Comparison of ENCODE assay signal across 8 mouse cellular contexts in genomic region chr17:6270840-6271239, GRCm38 (mm10). TPM values are rescaled to one million over a fixed set of nuclear protein-coding genes. Genes with fewer than 3 reads are reported as not detected.
DNase-seq lines count a peak whose midpoint lies in the region; ATAC-seq and TF ChIP-seq lines count a peak whose summit lies in the region.
"Not testable (repeated sequence)": the region's sequence is repeated elsewhere in the genome, so short reads cannot be mapped to it uniquely, and the experiment has no call there.

No protein-coding gene starts in this region.

- H3K9ac ChIP-seq in forebrain, embryonic 15.5 days (replicated peaks) = peak overlapping the region; percentile 56
- peak overlapping the region; percentile 53; the same call in 1 of the 2 replicates for H3K9ac ChIP-seq in hindbrain, embryonic 11.5 days (ENCODE audit: low read depth, low read length)
- H3K9ac ChIP-seq in liver, postnatal 0 days (replicated peaks) = peak overlapping the region; percentile 50; the same call in 1 of the 2 replicates
- H3K9ac ChIP-seq in midbrain, postnatal 0 days (replicated peaks; ENCODE audit: low read length, poor library complexity, severe bottlenecking) = not testable (repeated sequence)

- not testable (repeated sequence) for H3K4me1 ChIP-seq in E14TG2a.4 (replicated peaks; ENCODE audit: low read depth, low read length); forebrain, embryonic 15.5 days; hindbrain, embryonic 11.5 days (replicated peaks; ENCODE audit: control insufficient read depth, insufficient read depth, low read length); liver, postnatal 0 days (ENCODE audit: insufficient read depth); midbrain, postnatal 0 days (ENCODE audit: insufficient read depth, low read length)

- not testable (repeated sequence) for H3K36me3 ChIP-seq in E14TG2a.4 (ENCODE audit: insufficient read depth, low read length); forebrain, embryonic 15.5 days; hindbrain, embryonic 11.5 days (ENCODE audit: control insufficient read depth, insufficient read depth, low read length); liver, postnatal 0 days (replicated peaks; ENCODE audit: insufficient read depth, low read length); midbrain, postnatal 0 days (ENCODE audit: insufficient read depth, low read length)

- H3K27ac ChIP-seq in forebrain, embryonic 15.5 days (replicated peaks) = 0 out of 2 replicates have a peak overlapping the region, but pooled peaks have one; percentile 43
- not testable (repeated sequence) for H3K27ac ChIP-seq in hindbrain, embryonic 11.5 days (ENCODE audit: low read depth, low read length); liver, postnatal 0 days (ENCODE audit: low read depth); midbrain, postnatal 0 days (ENCODE audit: low read depth, low read length)

- TF ChIP-seq CTCF in E14TG2a.4 (conservative IDR thresholded peaks at IDR 0.05; ENCODE audit: low read length); liver, postnatal 0 days (IDR thresholded peaks at IDR 0.05; ENCODE audit: low read depth); midbrain, postnatal 0 days (IDR thresholded peaks at IDR 0.05): not testable (repeated sequence)

- peak overlapping the region; percentile 69 for H3K4me2 ChIP-seq in forebrain, embryonic 15.5 days (replicated peaks)
- H3K4me2 ChIP-seq in hindbrain, embryonic 11.5 days (replicated peaks; ENCODE audit: low read depth, low read length) = peak overlapping the region; percentile 49
- H3K4me2 ChIP-seq in liver, postnatal 0 days (ENCODE audit: low read depth, low read length) = peak overlapping the region; percentile 65
- peak overlapping the region; percentile 49 for H3K4me2 ChIP-seq in midbrain, postnatal 0 days (ENCODE audit: low read depth, low read length, poor library complexity, severe bottlenecking)

- DNase-seq in cerebellum, postnatal 10 days = peak; percentile 12 to 37
- DNase-seq in hindbrain, embryonic 11.5 days (ENCODE audit: low spot score) = peak; percentile 33
- DNase-seq in kidney, postnatal 10 days = peak; percentile 22
- DNase-seq in liver, postnatal 0 days = peak; percentile 20
- DNase-seq in midbrain, postnatal 0 days (ENCODE audit: low spot score) = not testable (repeated sequence)
- peak; percentile 41 for DNase-seq in testis, postnatal 10 days (ENCODE audit: low spot score)

- peak overlapping the region; percentile 77 for H3K4me3 ChIP-seq in E14TG2a.4 (replicated peaks; ENCODE audit: low read length)
- peak overlapping the region; percentile 50 for H3K4me3 ChIP-seq in forebrain, embryonic 15.5 days
- peak overlapping the region; percentile 48 for H3K4me3 ChIP-seq in hindbrain, embryonic 11.5 days (ENCODE audit: low read depth, low read length)
- H3K4me3 ChIP-seq in liver, postnatal 0 days (ENCODE audit: low read depth, low read length) = peak overlapping the region; percentile 53
- peak overlapping the region; percentile 45 for H3K4me3 ChIP-seq in midbrain, postnatal 0 days (ENCODE audit: low read depth, low read length)

- WGBS in forebrain, embryonic 15.5 days = under 1% methylated on average over 25 of the region's 25 CpGs
- WGBS in hindbrain, embryonic 11.5 days = under 1% methylated on average over 25 of the region's 25 CpGs
- WGBS in liver, postnatal 0 days (ENCODE audit: insufficient replicate concordance) = under 1% methylated on average over 25 of the region's 25 CpGs
- under 1% methylated on average over 25 of the region's 25 CpGs for WGBS in midbrain, postnatal 0 days

- H3K9me3 ChIP-seq in E14TG2a.4 (ENCODE audit: low read length); forebrain, embryonic 15.5 days; hindbrain, embryonic 11.5 days (ENCODE audit: control insufficient read depth, low read length); liver, postnatal 0 days (ENCODE audit: low read length); midbrain, postnatal 0 days (ENCODE audit: low read length): not testable (repeated sequence)

- not testable (repeated sequence) for H3K27me3 ChIP-seq in E14TG2a.4 (ENCODE audit: insufficient read depth, low read length); forebrain, embryonic 15.5 days; hindbrain, embryonic 11.5 days (ENCODE audit: control insufficient read depth, insufficient read depth, low read length); liver, postnatal 0 days (ENCODE audit: insufficient read depth, low read length); midbrain, postnatal 0 days (ENCODE audit: insufficient read depth, low read length)

- not testable (repeated sequence) for TF ChIP-seq EP300 in liver, postnatal 0 days (IDR thresholded peaks at IDR 0.05; ENCODE audit: low read depth)

- peak; percentile 4 for ATAC-seq in forebrain, embryonic 15.5 days (replicated peaks)
- ATAC-seq in hindbrain, embryonic 11.5 days (ENCODE audit: low FRiP score) = peak; percentile 8; the same call in 1 of the 2 replicates
- ATAC-seq in liver, postnatal 0 days = peak; percentile 47
- not testable (repeated sequence) for ATAC-seq in midbrain, postnatal 0 days (ENCODE audit: low FRiP score)

RNA-seq across cellular contexts. Expression of gene Tmem181a, which starts 14.2 kb away (rescaled TPM):
- 38.2 and 40.1 TPM in 2 replicates for polyA plus RNA-seq in forebrain, embryonic 15.5 days (2015; fragmentation: Nextera tagmentation; extraction: Ambion mirVana)
- 24.2 and 27.1 TPM in 2 replicates for polyA plus RNA-seq in hindbrain, embryonic 11.5 days (2014; fragmentation: Nextera tagmentation; extraction: Ambion mirVana)
- 2.6 and 2.9 TPM in 2 replicates for polyA plus RNA-seq in liver, postnatal 0 days (2015; fragmentation: Nextera tagmentation; extraction: Ambion mirVana)
- 83.4 and 94.2 TPM in 2 replicates for total RNA-seq in midbrain, postnatal 0 days (2014; rRNA removed)
- polyA plus RNA-seq in midbrain, postnatal 0 days (2015; fragmentation: Nextera tagmentation; extraction: Ambion mirVana) = 68.0 and 75.7 TPM in 2 replicates

RNA-seq across cellular contexts. Expression of gene Dynlt1a, which starts 46.5 kb away (rescaled TPM):
- 39.4 and 40.1 TPM in 2 replicates for polyA plus RNA-seq in forebrain, embryonic 15.5 days (2015; fragmentation: Nextera tagmentation; extraction: Ambion mirVana)
- polyA plus RNA-seq in hindbrain, embryonic 11.5 days (2014; fragmentation: Nextera tagmentation; extraction: Ambion mirVana) = 37.0 and 41.8 TPM in 2 replicates
- 2.9 and 3.0 TPM in 2 replicates for polyA plus RNA-seq in liver, postnatal 0 days (2015; fragmentation: Nextera tagmentation; extraction: Ambion mirVana)
- total RNA-seq in midbrain, postnatal 0 days (2014; rRNA removed) = 31.2 and 32.6 TPM in 2 replicates
- polyA plus RNA-seq in midbrain, postnatal 0 days (2015; fragmentation: Nextera tagmentation; extraction: Ambion mirVana) = 44.0 and 45.0 TPM in 2 replicates
